Mouse (Mus musculus) spleen, postnatal 4 days (tissue): ENCODE measurements around the gene Mau2.
"Not testable (repeated sequence)": the region's sequence is repeated elsewhere in the genome, so short reads cannot be mapped to it uniquely, and the experiment has no call there.

Experiments used
- DNase-seq, 2 experiments: peaks; one replicate each; pipeline ENCODE4 v3.0.0; 2022; ENCODE audit warnings: low spot score in 2 of 2

Gene Mau2

DNA sequence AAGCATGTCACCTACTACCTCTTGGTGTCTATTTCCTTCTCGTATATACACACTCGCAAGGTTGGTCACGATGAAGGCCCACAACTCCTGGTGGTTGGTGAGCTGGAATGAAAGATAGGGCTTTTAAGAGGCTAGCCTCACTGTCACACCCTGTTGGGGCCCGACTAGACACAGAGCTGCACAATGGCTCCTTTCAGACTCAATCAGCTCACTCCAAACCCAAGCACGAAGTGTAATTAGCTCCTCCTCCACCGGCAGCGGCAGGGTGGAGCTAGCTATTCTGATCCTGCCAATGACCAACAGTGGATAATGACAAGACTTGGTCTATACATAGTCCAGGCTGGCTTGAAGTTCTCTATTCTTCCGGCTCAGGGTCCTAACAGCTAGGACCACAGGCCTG, 18.9 kb downstream of the Mau2 start:
- no peak for DNase-seq

DNA sequence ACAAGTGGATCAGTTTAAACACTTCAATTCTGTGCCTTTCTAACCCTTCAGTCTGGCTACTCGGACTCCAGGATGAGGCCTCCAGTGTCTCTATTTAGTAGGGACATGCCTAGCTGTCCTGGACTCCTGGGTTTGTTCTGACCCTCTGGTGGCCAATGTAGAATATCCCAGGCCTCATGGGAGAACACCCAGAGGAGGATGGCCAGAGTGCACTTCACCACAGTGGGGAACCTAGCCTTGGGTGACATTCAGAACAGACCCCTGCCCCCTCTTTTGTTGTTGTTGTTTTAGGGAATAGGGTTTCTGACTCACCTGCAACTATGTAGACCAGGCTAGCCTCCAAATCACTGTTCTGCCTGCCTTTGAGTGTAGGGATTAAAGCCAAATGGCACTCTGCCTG, 27.5 kb downstream of the Mau2 start:
- no peak for DNase-seq

DNA sequence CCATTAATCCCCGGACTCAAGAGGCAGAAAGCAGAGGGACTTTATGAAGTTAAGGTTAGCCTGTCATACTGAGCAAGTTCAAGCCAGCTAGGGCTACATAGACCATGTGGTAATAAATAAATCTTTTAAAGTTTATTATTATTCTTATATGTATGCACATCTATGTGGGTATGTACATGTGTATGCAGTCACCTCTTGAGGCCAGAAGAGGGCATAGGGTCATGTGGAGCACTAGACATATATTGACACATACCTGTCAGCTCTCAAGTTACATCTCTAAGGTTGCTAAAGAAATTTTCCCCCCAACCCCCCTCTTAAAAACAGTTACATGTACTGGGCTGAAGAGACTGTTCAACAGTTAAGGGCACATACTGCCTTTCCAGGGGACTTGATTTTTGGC, 29.8 kb downstream of the Mau2 start:
- DNase-seq, result no peak

DNA sequence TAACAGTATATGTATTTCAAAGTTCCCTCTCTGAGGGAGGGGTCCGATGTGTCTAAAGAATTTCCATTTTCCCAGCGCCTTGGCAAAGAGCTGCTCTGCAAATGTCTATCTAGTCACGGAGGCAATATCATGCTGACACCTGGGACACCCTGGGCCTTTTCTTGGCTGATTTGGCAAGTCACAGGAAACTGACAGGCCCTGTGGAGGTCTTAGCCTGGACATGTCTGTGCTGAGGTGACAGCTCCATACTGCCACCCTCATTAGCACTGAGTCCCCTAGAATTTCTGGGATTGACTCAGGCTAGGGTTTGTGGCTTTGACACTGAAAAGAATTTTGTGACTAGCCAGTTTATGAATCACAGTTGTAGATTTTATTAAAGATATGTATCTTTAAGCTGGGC, 30.2 kb downstream of the Mau2 start:
- DNase-seq, result no peak

DNA sequence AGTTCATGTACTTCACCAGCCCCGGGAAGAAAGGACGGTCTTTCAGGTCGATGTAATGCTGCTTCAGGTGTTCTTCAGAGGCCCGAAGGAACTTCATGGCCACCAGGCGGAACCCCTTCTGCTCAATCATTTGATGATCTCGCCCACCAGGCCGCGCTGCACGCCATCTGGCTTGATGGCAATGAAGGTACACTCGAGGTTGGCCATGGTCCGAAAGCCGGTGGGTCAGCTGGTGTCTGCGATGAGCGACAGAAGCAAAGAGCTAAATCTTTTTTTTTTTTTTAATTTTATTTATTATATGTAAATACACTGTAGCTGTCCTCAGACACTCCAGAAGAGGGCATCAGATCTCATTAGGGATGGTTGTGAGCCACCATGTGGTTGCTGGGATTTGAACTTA, 31.7 kb downstream of the Mau2 start:
- DNase-seq, result not testable (repeated sequence)

DNA sequence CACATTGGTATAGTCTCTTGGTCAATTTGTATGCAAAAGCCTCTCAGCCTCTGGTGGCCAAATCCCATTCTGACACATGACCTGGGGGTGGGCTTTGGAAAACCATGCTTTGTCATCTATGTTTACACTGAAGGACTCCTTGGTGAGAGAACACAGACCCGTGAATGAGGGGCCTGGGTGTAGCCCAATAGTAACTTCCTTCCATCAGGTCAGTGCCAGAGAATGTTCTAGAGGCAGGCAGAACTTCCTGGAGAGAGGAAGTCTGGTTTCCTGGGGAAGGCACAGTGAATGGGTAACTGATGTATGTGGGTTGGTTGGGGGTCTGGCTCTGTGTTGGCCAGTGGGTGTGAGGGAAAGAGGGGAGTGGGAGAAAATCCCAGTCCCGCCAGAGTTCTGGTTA, 37.4 kb downstream of the Mau2 start:
- DNase-seq, result no peak

DNA sequence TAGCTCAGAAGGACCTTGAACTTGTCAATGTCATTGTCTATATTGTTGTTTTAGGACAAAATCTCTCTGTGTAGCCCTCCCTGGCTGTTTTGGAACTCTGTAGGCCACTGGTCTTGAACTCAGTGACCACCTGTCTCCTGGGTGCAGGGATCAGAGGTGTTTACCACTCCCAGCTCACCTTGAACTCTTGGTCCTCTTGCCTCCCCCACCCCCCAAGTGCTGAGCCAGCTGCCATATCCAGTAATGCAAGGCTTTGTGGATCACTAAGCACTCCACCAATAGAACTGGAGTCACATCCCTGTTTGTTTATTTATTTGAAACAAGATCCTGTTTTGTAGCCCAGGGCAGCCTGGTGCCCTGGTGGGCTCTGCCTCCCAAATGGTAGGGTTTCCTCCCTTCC, 38.2 kb downstream of the Mau2 start:
- no peak for DNase-seq

DNA sequence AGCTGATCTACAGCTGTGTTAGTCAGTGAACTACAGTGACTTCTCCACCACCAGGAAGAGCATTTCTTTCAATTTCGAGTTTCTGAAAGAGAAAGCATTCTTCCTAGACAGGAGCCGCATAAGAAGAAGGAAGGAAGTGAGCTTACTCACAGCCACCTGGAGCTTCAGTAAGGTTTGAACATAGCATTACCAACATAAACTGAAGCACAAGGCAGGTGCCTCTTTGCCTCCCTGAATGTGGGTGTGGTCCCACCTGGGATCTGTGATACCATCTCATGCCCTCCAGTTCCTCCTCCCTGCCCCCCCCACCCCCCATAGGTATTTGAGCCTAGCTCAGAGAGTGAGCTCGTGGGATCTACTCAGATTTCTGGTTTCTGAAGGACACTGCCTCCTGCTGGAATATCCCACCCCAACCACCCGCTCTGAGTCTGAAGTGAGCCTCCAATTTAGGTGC, 39.3 kb downstream of the Mau2 start:
- no peak for DNase-seq

DNA sequence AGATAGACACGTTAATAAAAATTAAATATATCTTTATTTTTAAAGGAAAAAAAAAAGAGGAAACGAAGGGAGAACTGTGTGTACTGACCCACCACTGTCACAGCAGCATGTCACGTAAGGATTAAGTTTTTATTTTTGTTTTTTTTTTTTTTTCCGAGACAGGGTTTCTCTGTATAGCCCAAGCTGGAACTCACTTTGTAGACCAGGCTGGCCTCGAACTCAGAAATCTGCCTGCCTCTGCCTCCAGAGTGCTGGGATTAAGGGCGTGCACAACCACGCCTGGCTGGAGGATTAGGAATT, 40.7 kb downstream of the Mau2 start:
- DNase-seq, result not testable (repeated sequence)

DNA sequence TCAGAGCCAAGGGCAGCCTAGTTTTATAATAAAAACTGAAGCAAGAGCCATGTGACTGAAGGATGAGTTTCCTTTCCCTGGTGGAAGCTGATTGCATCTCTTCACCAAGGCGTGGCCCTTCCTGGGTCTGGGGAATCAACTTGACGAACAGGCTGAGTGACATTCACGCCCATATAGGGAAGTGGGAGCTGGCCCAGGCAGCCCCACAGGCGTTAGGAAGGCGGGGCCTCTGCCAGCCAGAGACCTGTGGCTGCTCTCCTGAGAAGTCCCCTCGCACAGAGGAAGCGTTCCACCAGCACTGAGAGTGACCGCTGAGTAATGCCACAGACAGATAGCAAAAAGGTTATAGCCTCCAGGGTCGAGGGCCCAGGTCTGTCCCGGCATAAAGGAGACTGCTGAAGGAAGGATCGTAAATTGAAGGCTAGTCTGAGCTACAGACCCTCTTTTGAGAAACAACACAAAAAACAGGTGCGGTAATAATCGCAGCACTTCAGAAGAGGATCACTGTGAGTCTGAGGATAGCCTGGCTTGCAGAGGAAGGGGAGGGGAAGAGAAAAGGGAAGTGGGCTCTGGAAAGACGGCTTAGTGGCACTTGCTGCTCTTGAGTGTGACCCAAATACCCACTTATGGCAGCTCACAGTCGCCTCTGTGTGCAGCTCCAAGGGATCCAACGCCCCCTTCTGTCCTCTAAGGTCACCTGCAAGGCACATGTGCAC, 41.2 kb downstream of the Mau2 start:
- peak; percentile 63 to 79 for DNase-seq

DNA sequence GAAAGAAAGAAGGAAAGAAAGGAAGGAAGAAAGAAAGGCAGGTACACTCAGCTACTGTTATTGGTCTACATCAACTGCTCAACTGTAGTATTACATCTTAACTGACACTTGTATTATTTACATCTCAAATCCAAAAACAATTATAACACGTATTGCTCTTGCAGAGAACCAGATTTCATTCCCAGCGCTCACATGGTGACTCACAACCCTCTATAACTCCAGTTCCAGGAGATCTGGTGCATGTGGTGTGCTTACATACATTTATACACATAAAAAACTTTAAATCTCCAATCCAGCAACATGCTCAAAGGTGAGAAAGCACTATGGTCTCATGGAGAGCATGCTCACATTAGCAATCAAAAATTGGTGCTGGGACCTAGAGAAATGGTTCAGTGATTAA, 42.3 kb downstream of the Mau2 start:
- no peak for DNase-seq

DNA sequence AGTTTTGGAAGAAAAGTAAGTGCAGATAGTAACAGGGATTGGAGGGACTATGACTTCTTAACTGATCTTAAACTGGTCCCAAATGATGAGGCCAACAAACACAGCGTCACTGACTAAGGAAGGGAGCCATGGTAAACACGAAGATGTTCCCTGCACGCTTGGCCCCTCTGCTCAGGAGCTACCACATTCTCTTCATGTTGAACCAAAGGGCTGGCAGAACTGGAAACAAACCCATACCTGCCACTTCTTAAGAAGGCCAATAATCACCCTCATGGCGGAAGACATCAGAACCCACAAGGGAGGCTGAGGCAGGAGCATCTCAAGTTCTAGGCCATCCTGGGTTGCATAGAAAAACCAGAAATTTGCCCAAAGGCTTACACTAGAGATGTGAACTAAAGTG, 43.3 kb downstream of the Mau2 start:
- no peak for DNase-seq

DNA sequence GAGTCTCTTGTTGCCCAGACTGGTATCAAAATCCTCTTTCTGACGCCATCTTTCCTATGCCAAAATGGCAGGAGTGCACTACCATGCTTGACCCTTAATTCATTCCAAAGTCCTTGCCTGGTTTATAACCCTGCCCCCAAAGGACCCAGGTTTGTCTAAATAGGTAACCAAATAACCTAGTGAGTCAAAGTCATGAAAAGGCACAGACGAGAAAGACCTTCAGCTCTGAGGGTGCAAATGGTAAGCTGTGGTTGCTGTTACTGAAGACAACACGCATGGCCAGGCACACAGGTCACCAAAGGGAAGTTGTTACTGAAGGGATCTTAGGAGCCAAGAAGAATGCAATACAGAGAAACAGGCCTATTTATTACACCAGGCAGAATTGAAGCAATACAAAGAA, 43.8 kb downstream of the Mau2 start:
- no peak for DNase-seq

DNA sequence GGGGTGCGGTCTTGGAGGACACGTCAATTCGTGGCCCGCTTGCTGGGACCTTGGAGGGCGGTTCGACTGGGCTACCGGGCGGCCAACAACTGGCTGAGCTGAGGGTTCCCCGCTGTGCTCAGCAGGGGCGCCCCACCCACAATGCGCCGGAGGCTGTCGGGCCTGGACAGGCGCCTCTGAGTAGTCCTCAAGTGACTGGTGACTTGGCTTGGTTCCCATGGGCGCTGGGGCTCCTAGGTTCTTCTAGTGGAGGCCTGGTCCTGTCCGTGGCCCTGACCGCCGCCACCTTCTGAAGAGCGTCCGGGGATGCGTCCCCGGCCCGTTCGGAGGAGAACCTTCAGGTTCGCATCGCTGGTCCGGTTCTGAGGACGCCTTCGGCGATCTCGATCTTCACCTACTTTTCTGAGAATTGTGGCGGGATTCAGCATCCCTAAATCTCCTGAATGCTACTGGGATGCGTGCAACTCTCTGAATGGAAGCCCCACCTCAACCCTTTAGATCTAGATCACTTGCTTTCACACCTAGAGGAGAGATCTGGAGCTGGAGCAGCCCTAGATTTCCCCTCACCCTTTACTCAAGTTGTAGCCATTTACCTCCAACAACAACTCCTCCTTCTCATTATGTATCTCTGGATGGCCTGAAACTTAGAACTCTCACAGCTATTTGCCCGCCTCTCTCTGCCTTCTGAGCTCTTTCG, 45.8 kb downstream of the Mau2 start:
- DNase-seq, result no peak

DNA sequence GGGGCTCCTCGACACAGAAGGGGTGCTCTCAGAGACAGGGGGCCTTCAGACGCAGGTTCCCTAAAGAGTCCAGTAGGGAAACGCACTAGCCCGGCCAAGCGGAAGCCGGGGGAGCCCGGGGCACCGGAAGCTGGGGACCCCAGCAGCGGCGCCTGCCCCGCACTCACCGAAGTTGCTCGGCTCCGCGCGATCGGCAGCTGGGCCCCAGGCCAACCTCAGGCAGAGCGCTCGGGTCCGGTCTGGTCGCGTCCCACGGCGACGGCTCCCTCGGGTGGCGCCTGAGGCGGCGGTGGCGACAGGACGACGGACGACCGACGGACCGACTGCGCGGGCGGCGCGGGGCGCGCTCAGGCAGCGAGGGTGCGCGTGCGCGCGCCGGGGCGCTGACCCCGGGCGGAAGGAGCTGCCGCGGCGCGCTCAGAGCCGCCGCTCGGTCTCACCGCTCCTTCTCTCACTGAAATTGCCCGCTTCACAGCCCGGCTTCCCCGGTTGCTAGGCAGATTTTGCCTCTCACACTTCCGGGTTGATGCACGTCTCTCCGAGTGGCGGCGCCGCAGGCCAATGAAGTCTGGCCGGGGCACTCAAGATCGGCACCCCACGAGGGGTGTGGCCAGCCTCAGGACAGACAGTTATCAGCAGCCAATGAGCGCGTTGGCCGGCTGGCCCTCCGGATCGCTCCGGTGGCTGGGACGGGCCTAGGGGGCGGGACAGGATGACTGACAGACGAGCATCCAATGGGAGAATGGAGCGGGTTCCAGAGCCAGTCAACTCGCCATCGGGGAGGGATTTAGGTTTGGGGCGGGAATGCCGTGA, 46.6 kb downstream of the Mau2 start, which contains the start of gene Gatad2a:
TSS of gene Gatad2a (minus strand) at position 609 of the 813 bp plus-strand sequence.
- DNase-seq, result peak; percentile 99 to 100

DNA sequence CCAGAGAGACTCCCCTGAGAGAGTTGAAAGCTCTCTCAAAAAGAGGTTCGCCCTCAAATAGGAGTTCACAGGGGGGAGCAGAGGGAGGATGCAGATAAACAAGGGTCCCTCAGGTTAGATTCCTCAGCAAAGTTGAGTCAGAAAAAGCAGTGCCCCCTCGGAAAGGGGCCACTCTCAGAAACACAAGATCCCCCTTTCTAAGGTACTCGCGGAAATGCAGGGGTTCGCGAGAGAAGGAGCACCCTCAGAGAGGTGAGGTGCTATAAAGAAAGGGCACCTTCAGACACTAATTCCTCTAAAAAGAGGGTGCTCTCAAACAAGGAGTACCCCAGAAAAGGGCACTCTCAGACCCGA, 47.1 kb downstream of the Mau2 start:
- DNase-seq, result peak in 1 of 2 experiments; percentile 66

DNA sequence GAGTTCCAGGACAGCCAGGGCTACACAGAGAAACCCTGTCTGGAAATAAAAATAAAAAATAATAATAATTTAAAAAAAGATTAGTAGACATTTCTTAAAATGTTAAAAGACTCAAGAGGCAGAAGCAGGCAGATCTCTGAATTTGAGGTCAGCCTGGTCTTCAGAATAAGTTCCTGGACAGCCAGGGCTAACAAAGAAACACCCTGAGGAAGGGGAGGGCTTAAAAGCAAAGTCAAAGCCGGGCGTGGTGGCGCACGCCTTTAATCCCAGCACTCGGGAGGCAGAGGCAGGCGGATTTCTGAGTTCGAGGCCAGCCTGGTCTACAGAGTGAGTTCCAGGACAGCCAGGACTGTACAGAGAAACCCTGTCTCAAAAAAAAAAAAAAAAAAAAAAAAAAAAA, 53.6 kb downstream of the Mau2 start:
- not testable (repeated sequence) for DNase-seq

DNA sequence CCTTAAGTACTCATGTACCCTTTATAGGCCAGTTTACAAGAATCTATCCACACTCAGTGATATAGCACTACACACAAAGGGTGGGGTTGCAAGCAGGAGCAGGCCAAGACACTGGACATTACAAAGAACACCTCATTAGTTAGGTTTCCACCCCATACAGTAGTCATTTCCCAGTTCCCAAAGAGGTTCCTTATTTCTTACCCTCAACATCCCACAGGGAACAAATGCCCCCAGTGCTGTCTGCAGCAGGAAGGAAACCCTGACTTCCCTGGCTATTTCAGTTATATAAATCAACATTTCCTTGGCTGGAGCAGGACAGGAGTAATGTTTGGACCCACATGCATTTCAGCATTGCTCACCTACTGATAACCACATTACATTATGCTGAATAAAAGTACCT, 54.8 kb downstream of the Mau2 start:
- DNase-seq, result no peak

DNA sequence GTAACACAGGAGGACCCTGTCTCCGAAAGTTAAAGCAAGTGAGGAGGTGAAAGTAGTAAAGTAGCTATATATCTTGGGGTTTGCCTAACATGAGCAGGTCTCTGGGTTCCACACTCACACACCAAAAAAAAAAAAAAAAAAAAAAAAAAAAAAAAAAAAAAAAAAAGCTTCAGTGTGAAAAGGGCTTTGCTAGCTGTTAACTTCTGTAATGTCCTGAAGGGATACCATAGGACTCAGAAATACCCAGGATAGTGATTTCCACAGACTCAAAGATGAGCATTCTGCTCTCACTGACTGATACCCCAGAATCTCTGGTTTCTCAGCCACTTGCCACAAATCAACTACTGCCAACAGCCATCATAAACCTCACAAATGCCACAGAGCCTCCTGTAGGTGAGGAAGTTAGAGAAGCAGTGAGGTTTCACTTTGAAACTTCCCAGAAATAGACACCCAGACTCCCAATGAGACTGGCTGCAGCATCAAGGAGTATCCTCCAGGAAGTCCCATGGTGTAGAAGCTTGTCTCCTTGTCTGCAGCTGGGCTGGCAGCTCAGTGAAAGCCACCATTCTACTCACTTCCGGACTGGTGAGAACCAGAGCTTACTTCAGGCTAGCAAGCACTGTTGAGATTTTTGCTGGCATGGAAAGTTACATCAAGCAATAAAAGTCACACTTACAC, 57.5 kb downstream of the Mau2 start:
- no peak for DNase-seq

DNA sequence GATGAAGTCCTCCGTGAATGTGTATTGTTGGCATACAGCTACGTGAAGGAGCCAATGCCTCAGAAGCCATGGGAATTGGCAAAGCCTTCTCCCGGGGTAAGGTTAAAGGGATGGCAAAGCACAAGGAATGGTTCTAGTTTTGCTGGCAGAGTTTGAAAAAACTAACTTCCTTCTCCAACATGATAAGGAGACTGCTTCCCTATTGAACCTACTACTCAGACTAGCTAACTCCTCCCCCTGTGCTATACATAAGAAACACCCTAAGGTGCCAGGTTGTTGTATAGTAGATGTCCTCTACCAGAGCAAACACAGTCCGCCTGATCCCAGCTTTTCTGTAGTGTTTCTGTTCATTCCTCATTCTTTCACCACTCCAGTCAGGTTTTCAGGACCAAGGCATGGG, 64.1 kb downstream of the Mau2 start:
- DNase-seq, result no peak

DNA sequence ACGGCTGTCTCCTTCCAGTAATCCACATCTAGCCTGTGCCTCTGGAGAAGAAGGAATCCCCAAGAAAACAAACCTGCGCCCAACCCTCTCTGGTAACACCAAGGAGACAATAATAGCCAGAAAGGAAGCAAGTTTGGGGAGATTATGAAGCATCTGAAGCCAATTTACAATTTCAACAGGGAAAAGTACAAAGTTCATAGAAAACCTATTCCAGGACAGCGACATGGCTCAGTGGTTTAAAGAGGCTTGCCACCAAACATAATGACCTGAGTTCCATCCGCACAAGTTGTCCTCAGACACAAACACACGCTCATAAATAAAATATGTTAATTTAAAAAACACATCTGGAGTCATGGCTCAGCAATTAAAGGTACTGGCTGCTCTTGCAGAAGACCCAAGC, 67.7 kb downstream of the Mau2 start:
- no peak for DNase-seq

DNA sequence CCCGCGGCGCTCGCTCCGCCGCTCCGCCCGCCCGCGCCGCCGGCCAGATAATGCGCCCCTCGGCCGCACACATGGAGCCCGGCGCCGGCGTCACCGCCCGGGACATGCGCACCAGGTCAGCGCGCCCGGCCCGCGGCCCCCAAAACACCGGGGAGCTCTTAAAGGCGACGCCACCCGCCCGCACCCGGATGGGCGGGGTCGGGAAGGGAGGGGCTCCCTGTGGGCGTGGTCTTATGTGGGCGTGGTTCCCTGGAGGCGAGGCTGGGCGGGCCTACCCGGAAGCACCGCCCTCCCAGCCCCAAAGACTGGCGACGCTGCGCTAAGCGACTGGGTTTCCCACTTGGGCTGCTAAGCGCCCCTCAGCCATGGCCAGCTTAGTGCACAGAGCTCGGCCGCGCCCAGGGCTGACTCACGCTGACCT, 68.3 kb downstream of the Mau2 start:
- DNase-seq, result peak; percentile 99
